Mouse (Mus musculus): ENCODE data around the gene Msi2. TPM values are rescaled to one million over a fixed set of nuclear protein-coding genes. Genes with fewer than 3 reads are reported as not detected.

Msi2 gene
- polyA plus RNA-seq, 1 experiment from 2014 or later = 17.9 TPM

- Histone ChIP-seq H3K4me3 (ENCODE audit: low read depth, low read length) (no peak overlapping the region), H3K9me3 (ENCODE audit: control insufficient read depth, low read depth, low read length) (no peaks in the 10 kb centered on the region), H3K4me2 (replicated peaks; ENCODE audit: low read depth, low read length) (no peak overlapping the region), H3K9ac (replicated peaks; ENCODE audit: low read depth, low read length) (no peak overlapping the region), H3K27me3 (ENCODE audit: control insufficient read depth, insufficient read depth, low read length) (no peaks in the 10 kb centered on the region), H3K4me1 (ENCODE audit: control insufficient read depth, insufficient read depth, low read length) (no peaks in the 10 kb centered on the region), H3K27ac (ENCODE audit: low read length) (no peak overlapping the region), H3K36me3 (ENCODE audit: control insufficient read depth, insufficient read depth, low read length) (no peaks in the 10 kb centered on the region)
- no peak for ATAC-seq (ENCODE audit: insufficient number of reproducible peaks, insufficient read depth, low FRiP score, low read depth)
- WGBS = 76% methylated on average over 5 of the region's 5 CpGs
These were observed 399.5 kb downstream of the Msi2 start for GRCm38 (mm10) chr11:88318850-88319249.

DNA sequence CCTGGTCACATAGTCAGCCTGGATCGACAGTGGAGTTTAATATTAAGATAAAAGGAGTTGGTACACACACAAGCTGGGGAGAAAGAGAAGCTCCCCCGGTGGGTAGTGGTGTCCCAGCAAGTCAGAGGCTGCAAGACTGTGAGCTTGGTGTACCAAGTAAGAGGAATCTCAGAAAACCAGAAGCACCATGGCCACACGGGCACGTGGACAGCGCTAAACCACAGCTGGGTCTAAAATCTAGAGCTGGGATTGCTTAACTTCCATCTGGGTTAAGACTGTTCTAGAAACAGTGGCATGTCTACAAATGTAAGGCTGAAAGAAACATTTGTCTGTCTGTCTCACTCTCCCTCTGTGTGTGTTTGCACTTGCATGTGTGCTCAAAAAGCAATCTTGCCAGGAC is 402.9 kb downstream of the Msi2 start:
- no peaks in the 10 kb centered on the region for H3K36me3 ChIP-seq (ENCODE audit: control insufficient read depth, insufficient read depth, low read length)
- no peak overlapping the region for H3K4me2 ChIP-seq (replicated peaks; ENCODE audit: low read depth, low read length)
- 75% methylated on average over 5 of the region's 5 CpGs for WGBS
- H3K4me1 ChIP-seq (ENCODE audit: control insufficient read depth, insufficient read depth, low read length) = no peaks in the 10 kb centered on the region; the same call in 1 of the 2 replicates
- no peak overlapping the region for H3K27ac ChIP-seq (ENCODE audit: low read length)
- no peak for ATAC-seq (ENCODE audit: insufficient number of reproducible peaks, insufficient read depth, low FRiP score, low read depth)
- no peak overlapping the region for H3K9ac ChIP-seq (replicated peaks; ENCODE audit: low read depth, low read length)
- H3K9me3 ChIP-seq (ENCODE audit: control insufficient read depth, low read depth, low read length) = no peaks in the 10 kb centered on the region
- no peaks in the 10 kb centered on the region for H3K27me3 ChIP-seq (ENCODE audit: control insufficient read depth, insufficient read depth, low read length)
- H3K4me3 ChIP-seq (ENCODE audit: low read depth, low read length) = no peak overlapping the region

DNA sequence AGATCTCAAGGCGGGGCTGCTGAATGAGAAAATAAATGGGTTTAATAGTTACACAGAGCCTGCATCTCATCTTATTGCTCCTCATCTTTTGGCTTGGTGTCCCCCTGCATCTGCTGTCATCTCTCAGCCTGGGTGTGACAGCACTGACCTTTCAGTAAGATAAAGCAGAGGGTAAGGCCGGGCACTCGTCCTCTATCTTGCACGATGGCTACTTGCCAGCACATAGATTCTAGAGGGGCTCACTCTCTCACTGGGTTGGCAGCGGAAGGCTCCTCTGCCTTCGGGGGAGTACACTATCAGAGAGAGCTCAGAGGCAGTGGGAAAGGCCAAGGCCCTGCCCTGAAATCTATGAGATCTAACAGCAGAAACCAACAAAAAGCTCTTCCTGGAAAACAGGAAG is 403.8 kb downstream of the Msi2 start:
- Histone ChIP-seq H3K4me3 (ENCODE audit: low read depth, low read length) (no peak overlapping the region), H3K27ac (ENCODE audit: low read length) (no peak overlapping the region), H3K9ac (replicated peaks; ENCODE audit: low read depth, low read length) (no peak overlapping the region), H3K36me3 (ENCODE audit: control insufficient read depth, insufficient read depth, low read length) (no peaks in the 10 kb centered on the region), H3K27me3 (ENCODE audit: control insufficient read depth, insufficient read depth, low read length) (no peaks in the 10 kb centered on the region), H3K4me2 (replicated peaks; ENCODE audit: low read depth, low read length) (no peak overlapping the region), H3K4me1 (ENCODE audit: control insufficient read depth, insufficient read depth, low read length) (no peaks in the 10 kb centered on the region; the same call in 1 of the 2 replicates), H3K9me3 (ENCODE audit: control insufficient read depth, low read depth, low read length) (no peaks in the 10 kb centered on the region)
- WGBS = 43% methylated on average over 6 of the region's 6 CpGs
- ATAC-seq (ENCODE audit: insufficient number of reproducible peaks, insufficient read depth, low FRiP score, low read depth) = no peak

DNA sequence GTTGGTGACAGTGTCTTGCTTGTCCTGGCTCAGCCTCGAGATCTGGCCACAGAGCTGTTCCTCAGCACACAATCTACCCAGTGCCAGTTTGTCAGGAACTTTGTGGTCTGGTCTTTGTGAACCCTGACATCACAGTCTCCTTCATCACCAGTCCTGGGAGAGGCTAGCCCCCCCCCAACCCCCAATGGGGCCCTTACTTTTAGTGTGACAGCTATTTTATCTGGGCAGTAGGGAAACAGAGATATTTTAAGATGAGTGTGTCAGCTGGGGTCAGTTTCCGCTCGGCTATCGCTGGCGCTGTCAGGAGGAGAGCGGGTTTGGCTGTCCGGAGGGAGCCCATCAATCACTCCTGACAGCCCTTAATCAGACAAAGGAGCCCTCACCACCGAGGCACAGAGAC is 404.8 kb downstream of the Msi2 start:
- Histone ChIP-seq H3K27me3 (ENCODE audit: control insufficient read depth, insufficient read depth, low read length) (no peaks in the 10 kb centered on the region), H3K4me1 (ENCODE audit: control insufficient read depth, insufficient read depth, low read length) (no peaks in the 10 kb centered on the region; the same call in 1 of the 2 replicates), H3K36me3 (ENCODE audit: control insufficient read depth, insufficient read depth, low read length) (no peaks in the 10 kb centered on the region), H3K9me3 (ENCODE audit: control insufficient read depth, low read depth, low read length) (no peaks in the 10 kb centered on the region), H3K27ac (ENCODE audit: low read length) (no peak overlapping the region), H3K4me3 (ENCODE audit: low read depth, low read length) (no peak overlapping the region), H3K4me2 (replicated peaks; ENCODE audit: low read depth, low read length) (no peak overlapping the region), H3K9ac (replicated peaks; ENCODE audit: low read depth, low read length) (no peak overlapping the region)
- WGBS = 11% methylated on average over 8 of the region's 8 CpGs
- ATAC-seq (ENCODE audit: insufficient number of reproducible peaks, insufficient read depth, low FRiP score, low read depth) = no peak

- no peaks in the 10 kb centered on the region for H3K36me3 ChIP-seq (ENCODE audit: control insufficient read depth, insufficient read depth, low read length)
- H3K9me3 ChIP-seq (ENCODE audit: control insufficient read depth, low read depth, low read length) = no peaks in the 10 kb centered on the region
- no peak for ATAC-seq (ENCODE audit: insufficient number of reproducible peaks, insufficient read depth, low FRiP score, low read depth)
- H3K27me3 ChIP-seq (ENCODE audit: control insufficient read depth, insufficient read depth, low read length) = no peaks in the 10 kb centered on the region
- no peak overlapping the region for H3K27ac ChIP-seq (ENCODE audit: low read length)
- H3K4me3 ChIP-seq (ENCODE audit: low read depth, low read length) = no peak overlapping the region
- H3K4me1 ChIP-seq (ENCODE audit: control insufficient read depth, insufficient read depth, low read length) = no peaks in the 10 kb centered on the region; the same call in 1 of the 2 replicates
- WGBS = 67% methylated on average over 7 of the region's 7 CpGs
- H3K9ac ChIP-seq (replicated peaks; ENCODE audit: low read depth, low read length) = no peak overlapping the region
- H3K4me2 ChIP-seq (replicated peaks; ENCODE audit: low read depth, low read length) = no peak overlapping the region
These were observed 406.7 kb downstream of the Msi2 start for GRCm38 (mm10) chr11:88311606-88312005.

DNA sequence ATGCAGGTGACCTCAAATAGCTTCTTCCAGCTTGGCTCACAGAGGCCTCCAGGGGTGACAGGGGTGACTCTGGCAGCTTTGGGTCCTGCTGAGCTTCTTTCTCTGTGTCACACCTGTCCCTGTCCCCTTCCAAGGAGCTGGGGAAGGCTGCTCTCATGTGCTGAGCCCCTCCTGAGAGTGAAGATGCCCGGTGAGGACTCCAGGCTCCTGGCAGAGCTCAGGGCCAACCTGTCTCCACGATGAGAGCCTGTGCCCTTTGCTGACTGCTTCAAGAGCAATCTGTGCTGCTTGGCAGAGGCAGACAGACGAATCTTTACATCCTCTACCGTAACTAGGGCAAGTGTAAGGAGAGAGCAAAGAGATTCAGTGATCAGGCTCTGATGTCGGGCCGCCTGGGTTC is 407.5 kb downstream of the Msi2 start:
- H3K4me1 ChIP-seq (ENCODE audit: control insufficient read depth, insufficient read depth, low read length) = no peaks in the 10 kb centered on the region; the same call in 1 of the 2 replicates
- no peaks in the 10 kb centered on the region for H3K27me3 ChIP-seq (ENCODE audit: control insufficient read depth, insufficient read depth, low read length)
- no peak overlapping the region for H3K9ac ChIP-seq (replicated peaks; ENCODE audit: low read depth, low read length)
- H3K36me3 ChIP-seq (ENCODE audit: control insufficient read depth, insufficient read depth, low read length) = no peaks in the 10 kb centered on the region
- H3K9me3 ChIP-seq (ENCODE audit: control insufficient read depth, low read depth, low read length) = no peaks in the 10 kb centered on the region
- H3K27ac ChIP-seq (ENCODE audit: low read length) = no peak overlapping the region
- 79% methylated on average over 6 of the region's 6 CpGs for WGBS
- H3K4me3 ChIP-seq (ENCODE audit: low read depth, low read length) = no peak overlapping the region
- H3K4me2 ChIP-seq (replicated peaks; ENCODE audit: low read depth, low read length) = no peak overlapping the region
- no peak for ATAC-seq (ENCODE audit: insufficient number of reproducible peaks, insufficient read depth, low FRiP score, low read depth)

DNA sequence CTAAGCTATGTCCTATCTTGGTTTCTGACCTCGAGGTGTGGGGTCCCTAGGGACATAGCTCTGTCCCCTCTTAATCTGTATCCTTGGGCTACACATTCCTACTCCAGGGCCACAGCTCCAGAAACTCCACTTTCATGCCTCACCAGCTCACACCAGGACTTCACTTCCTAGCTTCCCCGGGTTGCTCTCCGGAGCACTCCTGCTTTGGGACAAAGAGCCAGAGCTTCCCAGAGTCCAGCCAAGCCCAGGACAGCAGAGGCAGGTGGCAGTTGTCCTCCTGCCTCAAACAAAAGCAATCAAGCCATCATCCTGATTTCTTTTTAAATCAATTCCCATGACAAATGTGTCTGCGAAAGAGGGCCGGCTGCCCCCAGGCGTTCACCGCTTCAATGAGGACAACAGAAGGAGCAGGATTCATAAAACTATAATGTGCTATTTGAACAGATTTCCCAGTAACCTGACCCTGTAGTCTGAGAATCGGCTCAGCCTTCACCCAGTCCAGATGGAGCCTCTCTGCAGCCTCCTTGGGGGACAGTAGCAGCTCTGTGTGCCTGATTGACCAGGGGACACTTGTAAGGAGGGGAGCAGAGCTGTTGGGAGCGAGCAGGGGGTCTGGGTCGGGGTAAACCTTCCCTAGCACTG is 409.1 kb downstream of the Msi2 start:
- WGBS = 57% methylated on average over 10 of the region's 10 CpGs
- no peaks in the 10 kb centered on the region for H3K36me3 ChIP-seq (ENCODE audit: control insufficient read depth, insufficient read depth, low read length)
- no peak overlapping the region for H3K4me3 ChIP-seq (ENCODE audit: low read depth, low read length)
- no peak overlapping the region for H3K4me2 ChIP-seq (replicated peaks; ENCODE audit: low read depth, low read length)
- no peak overlapping the region for H3K27ac ChIP-seq (ENCODE audit: low read length)
- H3K4me1 ChIP-seq (ENCODE audit: control insufficient read depth, insufficient read depth, low read length) = no peaks in the 10 kb centered on the region; the same call in 1 of the 2 replicates
- ATAC-seq (ENCODE audit: insufficient number of reproducible peaks, insufficient read depth, low FRiP score, low read depth) = no peak
- no peaks in the 10 kb centered on the region for H3K27me3 ChIP-seq (ENCODE audit: control insufficient read depth, insufficient read depth, low read length)
- no peak overlapping the region for H3K9ac ChIP-seq (replicated peaks; ENCODE audit: low read depth, low read length)
- no peaks in the 10 kb centered on the region for H3K9me3 ChIP-seq (ENCODE audit: control insufficient read depth, low read depth, low read length)

GRCm38 (mm10) chr11:88307616-88308543 is 410.4 kb downstream of the Msi2 start:
- no peak overlapping the region for H3K27ac ChIP-seq (ENCODE audit: low read length)
- H3K4me2 ChIP-seq (replicated peaks; ENCODE audit: low read depth, low read length) = no peak overlapping the region
- no peak overlapping the region for H3K4me3 ChIP-seq (ENCODE audit: low read depth, low read length)
- no peak overlapping the region for H3K9ac ChIP-seq (replicated peaks; ENCODE audit: low read depth, low read length)
- no peaks in the 10 kb centered on the region for H3K4me1 ChIP-seq (ENCODE audit: control insufficient read depth, insufficient read depth, low read length)
- H3K27me3 ChIP-seq (ENCODE audit: control insufficient read depth, insufficient read depth, low read length) = no peaks in the 10 kb centered on the region
- no peak for ATAC-seq (ENCODE audit: insufficient number of reproducible peaks, insufficient read depth, low FRiP score, low read depth)
- no peaks in the 10 kb centered on the region for H3K9me3 ChIP-seq (ENCODE audit: control insufficient read depth, low read depth, low read length)
- WGBS = 81% methylated on average over 14 of the region's 14 CpGs
- no peaks in the 10 kb centered on the region for H3K36me3 ChIP-seq (ENCODE audit: control insufficient read depth, insufficient read depth, low read length)

Data from stomach, embryonic 14.5 days (tissue).